Mouse (Mus musculus): Measurements from ENCODE around the gene Svep1. TPM values are rescaled to one million over a fixed set of nuclear protein-coding genes. Genes with fewer than 3 reads are reported as not detected.

The Svep1 gene
- polyA plus RNA-seq, 1 experiment from 2014 or later: 9.7 TPM

DNA sequence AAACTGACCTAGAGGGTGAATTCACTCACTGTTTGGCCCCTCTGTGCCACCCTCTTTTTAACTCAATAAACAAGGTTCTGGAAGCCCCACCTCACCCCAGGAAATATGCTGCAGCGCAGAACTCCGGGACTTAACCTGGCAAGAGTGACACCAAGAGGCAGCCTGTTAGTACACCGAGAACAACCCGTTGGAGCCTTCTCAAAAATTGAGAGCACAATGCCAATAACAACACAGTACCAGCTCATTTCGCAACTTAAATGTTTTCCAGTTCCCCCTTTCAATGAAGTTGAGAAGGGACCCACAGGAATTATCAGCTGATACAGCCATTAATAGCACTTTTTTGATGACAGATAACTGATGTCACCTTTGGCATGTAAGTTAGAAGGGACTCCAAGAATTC lies 38.3 kb downstream of the Svep1 start:
- peaks cover 7% of the 10 kb centered on the region; the same call in 1 of the 2 replicates for H3K4me1 ChIP-seq (ENCODE audit: control insufficient read depth, insufficient read depth, low read length)
- H3K4me2 ChIP-seq (replicated peaks; ENCODE audit: low read depth, low read length): no peak overlapping the region
- no peak for ATAC-seq (ENCODE audit: insufficient number of reproducible peaks, insufficient read depth, low FRiP score, low read depth)
- WGBS: 86% methylated on average over 5 of the region's 5 CpGs
- H3K27ac ChIP-seq (ENCODE audit: low read length): no peak overlapping the region
- H3K36me3 ChIP-seq (ENCODE audit: control insufficient read depth, insufficient read depth, low read length): no peaks in the 10 kb centered on the region
- H3K4me3 ChIP-seq (ENCODE audit: low read depth, low read length): no peak overlapping the region
- no peaks in the 10 kb centered on the region for H3K27me3 ChIP-seq (ENCODE audit: control insufficient read depth, insufficient read depth, low read length)
- H3K9me3 ChIP-seq (ENCODE audit: control insufficient read depth, low read depth, low read length): no peaks in the 10 kb centered on the region
- no peak overlapping the region for H3K9ac ChIP-seq (replicated peaks; ENCODE audit: low read depth, low read length)

DNA sequence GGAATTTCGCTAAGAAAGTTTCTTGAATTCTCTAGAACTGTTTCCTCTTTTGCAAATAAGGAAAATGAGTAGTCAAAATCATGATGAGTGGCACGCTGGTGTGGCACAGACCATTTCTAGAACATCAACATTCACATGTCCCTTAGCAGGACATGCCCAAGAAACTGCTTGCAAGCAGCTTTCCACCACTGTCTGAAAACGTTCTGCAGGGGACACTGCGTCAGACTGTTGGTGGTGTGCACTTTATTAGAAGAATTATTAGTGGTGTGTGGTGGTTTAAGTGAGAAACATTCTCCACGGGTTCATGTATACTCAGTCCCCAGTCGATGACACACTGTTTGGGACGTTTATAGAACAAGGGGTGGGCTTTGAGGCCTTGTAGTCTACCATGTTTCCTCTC lies 40.9 kb downstream of the Svep1 start:
- WGBS: 76% methylated on average over 7 of the region's 7 CpGs
- Histone ChIP-seq H3K4me2 (replicated peaks; ENCODE audit: low read depth, low read length) (no peak overlapping the region), H3K9ac (replicated peaks; ENCODE audit: low read depth, low read length) (no peak overlapping the region), H3K4me1 (ENCODE audit: control insufficient read depth, insufficient read depth, low read length) (peaks cover 4% of the 10 kb centered on the region; the same call in 1 of the 2 replicates), H3K27me3 (ENCODE audit: control insufficient read depth, insufficient read depth, low read length) (no peaks in the 10 kb centered on the region), H3K9me3 (ENCODE audit: control insufficient read depth, low read depth, low read length) (no peaks in the 10 kb centered on the region), H3K27ac (ENCODE audit: low read length) (no peak overlapping the region), H3K4me3 (ENCODE audit: low read depth, low read length) (no peak overlapping the region), H3K36me3 (ENCODE audit: control insufficient read depth, insufficient read depth, low read length) (no peaks in the 10 kb centered on the region)
- no peak for ATAC-seq (ENCODE audit: insufficient number of reproducible peaks, insufficient read depth, low FRiP score, low read depth)

DNA sequence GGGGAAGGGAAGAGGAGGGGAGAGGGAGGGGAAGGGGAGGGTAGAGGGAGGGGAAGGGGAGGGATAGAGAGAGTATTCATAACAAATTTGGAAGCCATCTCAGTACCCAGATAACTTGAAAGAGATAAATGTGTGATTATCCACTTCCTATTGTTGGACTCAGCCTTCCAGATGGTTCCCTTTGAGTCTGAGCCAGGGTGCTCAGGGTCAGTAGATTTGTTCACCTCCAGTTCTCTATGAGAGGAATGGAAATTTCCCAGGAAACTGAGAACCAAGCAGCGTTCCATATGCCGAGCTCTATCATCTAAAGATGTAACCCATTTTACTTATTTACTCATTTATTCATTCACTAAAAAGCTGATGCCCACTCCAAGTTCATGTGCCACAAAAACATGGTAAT lies 44.8 kb downstream of the Svep1 start:
- WGBS: 79% methylated on average over 2 of the region's 2 CpGs
- Histone ChIP-seq H3K4me3 (ENCODE audit: low read depth, low read length) (no peak overlapping the region), H3K27ac (ENCODE audit: low read length) (no peak overlapping the region), H3K36me3 (ENCODE audit: control insufficient read depth, insufficient read depth, low read length) (no peaks in the 10 kb centered on the region), H3K4me2 (replicated peaks; ENCODE audit: low read depth, low read length) (no peak overlapping the region), H3K4me1 (ENCODE audit: control insufficient read depth, insufficient read depth, low read length) (0 out of 2 replicates have a peak, but pooled peaks cover 4% of the 10 kb centered on the region), H3K9ac (replicated peaks; ENCODE audit: low read depth, low read length) (no peak overlapping the region), H3K9me3 (ENCODE audit: control insufficient read depth, low read depth, low read length) (no peaks in the 10 kb centered on the region), H3K27me3 (ENCODE audit: control insufficient read depth, insufficient read depth, low read length) (no peaks in the 10 kb centered on the region)
- no peak for ATAC-seq (ENCODE audit: insufficient number of reproducible peaks, insufficient read depth, low FRiP score, low read depth)

DNA sequence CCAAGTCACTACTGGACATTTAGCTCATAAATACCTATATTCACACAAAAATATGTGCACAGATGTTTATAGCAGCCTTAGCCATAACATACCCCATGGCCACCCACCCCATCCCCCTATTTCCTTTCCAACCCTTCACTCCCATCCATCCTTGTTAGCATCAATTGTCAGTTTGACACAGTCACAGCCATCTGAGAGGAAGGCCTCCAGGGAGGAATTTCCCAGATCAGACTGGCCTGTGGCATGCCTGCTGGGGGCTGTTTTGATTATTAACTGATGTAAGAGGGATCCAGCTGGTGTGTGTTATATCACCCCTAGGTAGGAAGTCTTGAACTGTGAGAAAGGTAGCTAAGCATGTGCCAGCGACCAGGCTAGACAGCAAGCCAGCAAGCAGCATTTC lies 47.1 kb downstream of the Svep1 start:
- WGBS: 29% methylated on average over 1 of the region's 1 CpGs
- Histone ChIP-seq H3K4me3 (ENCODE audit: low read depth, low read length) (no peak overlapping the region), H3K4me1 (ENCODE audit: control insufficient read depth, insufficient read depth, low read length) (0 out of 2 replicates have a peak, but pooled peaks cover 4% of the 10 kb centered on the region), H3K36me3 (ENCODE audit: control insufficient read depth, insufficient read depth, low read length) (no peaks in the 10 kb centered on the region), H3K9me3 (ENCODE audit: control insufficient read depth, low read depth, low read length) (no peaks in the 10 kb centered on the region), H3K4me2 (replicated peaks; ENCODE audit: low read depth, low read length) (no peak overlapping the region), H3K9ac (replicated peaks; ENCODE audit: low read depth, low read length) (no peak overlapping the region), H3K27ac (ENCODE audit: low read length) (no peak overlapping the region), H3K27me3 (ENCODE audit: control insufficient read depth, insufficient read depth, low read length) (no peaks in the 10 kb centered on the region)
- no peak for ATAC-seq (ENCODE audit: insufficient number of reproducible peaks, insufficient read depth, low FRiP score, low read depth)

DNA sequence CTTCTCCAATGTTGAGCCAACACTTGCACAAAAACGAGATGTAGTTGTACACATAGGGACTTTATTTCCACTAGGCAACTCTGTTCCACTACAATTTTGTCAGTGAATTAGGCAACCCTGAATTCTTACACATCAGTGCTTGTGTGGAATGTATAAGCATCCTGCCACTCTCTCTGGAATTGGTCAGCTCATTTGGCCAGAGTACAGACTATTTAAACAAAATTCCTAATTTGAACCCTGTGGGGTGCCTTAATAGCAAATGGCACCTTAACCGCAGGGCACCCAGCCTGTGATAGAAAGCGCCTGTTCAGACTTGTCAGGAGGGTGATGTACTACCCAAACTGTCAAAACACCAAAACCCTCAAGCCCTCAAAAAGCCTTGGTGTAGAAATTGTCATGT lies 56.4 kb downstream of the Svep1 start:
- Histone ChIP-seq H3K4me3 (ENCODE audit: low read depth, low read length) (no peak overlapping the region), H3K9me3 (ENCODE audit: control insufficient read depth, low read depth, low read length) (no peaks in the 10 kb centered on the region), H3K4me2 (replicated peaks; ENCODE audit: low read depth, low read length) (no peak overlapping the region), H3K27me3 (ENCODE audit: control insufficient read depth, insufficient read depth, low read length) (no peaks in the 10 kb centered on the region), H3K27ac (ENCODE audit: low read length) (no peak overlapping the region), H3K9ac (replicated peaks; ENCODE audit: low read depth, low read length) (no peak overlapping the region), H3K4me1 (ENCODE audit: control insufficient read depth, insufficient read depth, low read length) (0 out of 2 replicates have a peak, but pooled peaks cover 2% of the 10 kb centered on the region), H3K36me3 (ENCODE audit: control insufficient read depth, insufficient read depth, low read length) (no peaks in the 10 kb centered on the region)
- no peak for ATAC-seq (ENCODE audit: insufficient number of reproducible peaks, insufficient read depth, low FRiP score, low read depth)
- WGBS: 55% methylated on average over 3 of the region's 3 CpGs

DNA sequence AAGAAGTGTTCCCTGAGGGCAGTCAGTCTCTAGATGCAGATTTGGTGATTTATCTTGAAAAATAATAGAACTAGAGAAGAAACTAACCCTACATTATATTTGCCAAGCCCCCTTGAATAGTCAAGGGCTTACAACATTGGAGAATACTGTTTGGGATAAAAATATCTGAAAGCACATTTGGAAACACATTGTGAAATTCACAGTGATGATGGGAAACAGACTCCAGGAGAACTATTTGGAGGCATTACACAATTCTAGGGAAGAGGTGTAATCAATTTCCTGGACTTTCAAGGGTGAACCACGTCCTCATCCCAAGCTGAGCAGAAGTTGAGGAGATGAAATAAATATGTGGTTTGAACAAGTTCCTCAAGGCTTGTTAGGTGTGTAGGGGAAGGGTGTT lies 57.5 kb downstream of the Svep1 start:
- H3K9ac ChIP-seq (replicated peaks; ENCODE audit: low read depth, low read length): no peak overlapping the region
- H3K4me3 ChIP-seq (ENCODE audit: low read depth, low read length): no peak overlapping the region
- no peaks in the 10 kb centered on the region for H3K9me3 ChIP-seq (ENCODE audit: control insufficient read depth, low read depth, low read length)
- H3K27ac ChIP-seq (ENCODE audit: low read length): no peak overlapping the region
- no peaks in the 10 kb centered on the region for H3K27me3 ChIP-seq (ENCODE audit: control insufficient read depth, insufficient read depth, low read length)
- H3K36me3 ChIP-seq (ENCODE audit: control insufficient read depth, insufficient read depth, low read length): no peaks in the 10 kb centered on the region
- no peak for ATAC-seq (ENCODE audit: insufficient number of reproducible peaks, insufficient read depth, low FRiP score, low read depth)
- WGBS: 31% methylated on average over 1 of the region's 1 CpGs
- no peak overlapping the region for H3K4me2 ChIP-seq (replicated peaks; ENCODE audit: low read depth, low read length)
- 0 out of 2 replicates have a peak, but pooled peaks cover 2% of the 10 kb centered on the region for H3K4me1 ChIP-seq (ENCODE audit: control insufficient read depth, insufficient read depth, low read length)

DNA sequence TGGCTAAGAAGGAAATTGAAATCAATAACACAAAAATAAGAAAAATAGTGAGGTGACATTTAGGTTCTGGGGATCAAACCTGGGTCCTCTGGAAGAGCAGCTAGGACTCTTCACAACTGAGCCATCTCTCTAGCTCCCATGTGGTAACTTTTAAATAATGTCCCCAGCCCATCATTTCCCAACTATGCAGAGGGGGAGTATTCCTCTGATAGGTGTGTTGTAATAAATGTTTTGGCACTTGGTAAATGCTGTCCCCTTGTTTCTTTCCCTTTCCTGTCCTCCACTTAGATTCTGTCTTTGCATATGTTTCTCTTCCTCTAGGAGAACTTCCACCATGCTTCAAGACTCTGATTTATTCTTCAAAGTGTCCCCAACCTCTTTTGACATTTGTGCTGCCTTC lies 58.1 kb downstream of the Svep1 start:
- 0 out of 2 replicates have a peak, but pooled peaks cover 2% of the 10 kb centered on the region for H3K4me1 ChIP-seq (ENCODE audit: control insufficient read depth, insufficient read depth, low read length)
- no peaks in the 10 kb centered on the region for H3K27me3 ChIP-seq (ENCODE audit: control insufficient read depth, insufficient read depth, low read length)
- H3K4me3 ChIP-seq (ENCODE audit: low read depth, low read length): no peak overlapping the region
- no peak for ATAC-seq (ENCODE audit: insufficient number of reproducible peaks, insufficient read depth, low FRiP score, low read depth)
- H3K36me3 ChIP-seq (ENCODE audit: control insufficient read depth, insufficient read depth, low read length): no peaks in the 10 kb centered on the region
- no peak overlapping the region for H3K27ac ChIP-seq (ENCODE audit: low read length)
- no peaks in the 10 kb centered on the region for H3K9me3 ChIP-seq (ENCODE audit: control insufficient read depth, low read depth, low read length)
- no peak overlapping the region for H3K4me2 ChIP-seq (replicated peaks; ENCODE audit: low read depth, low read length)
- no peak overlapping the region for H3K9ac ChIP-seq (replicated peaks; ENCODE audit: low read depth, low read length)

DNA sequence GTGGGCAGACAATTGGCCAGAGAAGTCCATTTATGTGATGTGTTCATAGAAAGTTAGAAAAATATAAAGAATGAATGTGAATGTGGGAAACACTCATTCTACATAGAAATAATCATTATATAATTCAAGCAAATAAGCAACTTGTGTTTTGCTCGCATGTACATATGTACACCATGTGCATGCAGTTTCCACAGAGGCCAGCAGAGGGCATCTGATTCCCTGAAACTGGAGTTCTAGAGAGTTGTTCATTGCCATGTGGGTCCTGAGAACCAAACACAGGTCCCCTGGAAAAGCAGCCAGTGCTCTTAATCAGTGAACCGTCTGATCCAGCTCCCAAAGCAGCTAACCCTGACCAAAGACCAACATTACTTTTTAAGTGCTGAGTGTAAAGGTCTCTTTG lies 60.0 kb downstream of the Svep1 start:
- H3K27ac ChIP-seq (ENCODE audit: low read length): no peak overlapping the region
- no peak overlapping the region for H3K4me3 ChIP-seq (ENCODE audit: low read depth, low read length)
- no peaks in the 10 kb centered on the region for H3K9me3 ChIP-seq (ENCODE audit: control insufficient read depth, low read depth, low read length)
- H3K27me3 ChIP-seq (ENCODE audit: control insufficient read depth, insufficient read depth, low read length): no peaks in the 10 kb centered on the region
- 0 out of 2 replicates have a peak, but pooled peaks cover 2% of the 10 kb centered on the region for H3K4me1 ChIP-seq (ENCODE audit: control insufficient read depth, insufficient read depth, low read length)
- 89% methylated on average over 2 of the region's 2 CpGs for WGBS
- no peaks in the 10 kb centered on the region for H3K36me3 ChIP-seq (ENCODE audit: control insufficient read depth, insufficient read depth, low read length)
- ATAC-seq (ENCODE audit: insufficient number of reproducible peaks, insufficient read depth, low FRiP score, low read depth): no peak
- no peak overlapping the region for H3K9ac ChIP-seq (replicated peaks; ENCODE audit: low read depth, low read length)
- H3K4me2 ChIP-seq (replicated peaks; ENCODE audit: low read depth, low read length): no peak overlapping the region

DNA sequence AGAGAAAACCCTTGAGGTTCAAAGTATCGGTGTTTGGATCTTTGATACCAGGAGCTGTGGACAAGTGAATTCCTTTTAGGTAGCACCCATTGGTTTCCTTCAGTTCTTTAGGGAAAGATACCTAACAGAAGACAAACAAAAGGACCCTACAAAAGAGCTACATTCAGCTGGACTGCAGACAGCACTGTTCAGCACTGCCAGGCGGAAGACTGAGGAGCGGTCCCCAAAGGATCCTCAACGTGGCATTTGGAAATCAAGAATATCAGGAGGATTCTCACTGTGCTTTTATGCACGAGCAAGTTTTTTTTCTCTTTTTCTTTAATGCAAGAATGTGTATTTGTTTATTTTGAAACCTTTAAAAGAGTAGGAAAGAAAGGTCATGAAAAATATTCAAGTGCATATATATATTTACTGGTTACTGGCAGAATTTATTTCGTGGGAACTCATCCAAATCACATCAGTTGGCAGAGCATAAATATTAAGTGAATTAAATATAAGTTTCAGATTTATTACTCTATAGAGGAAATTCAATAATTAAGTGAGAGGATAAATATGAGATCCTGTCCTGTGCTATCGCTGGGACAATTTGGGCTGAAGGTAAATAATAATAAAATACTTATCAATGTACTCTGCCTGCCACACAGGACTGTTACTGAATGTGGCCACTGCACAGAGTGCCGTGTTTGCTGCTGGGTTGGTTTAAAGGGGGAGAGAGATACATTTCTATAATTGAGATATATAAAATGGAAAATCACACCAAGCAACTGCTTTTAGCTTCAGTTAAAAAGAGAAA lies 66.7 kb downstream of the Svep1 start:
- Histone ChIP-seq H3K27me3 (ENCODE audit: control insufficient read depth, insufficient read depth, low read length) (no peaks in the 10 kb centered on the region), H3K9ac (replicated peaks; ENCODE audit: low read depth, low read length) (no peak overlapping the region), H3K27ac (ENCODE audit: low read length) (no peak overlapping the region), H3K36me3 (ENCODE audit: control insufficient read depth, insufficient read depth, low read length) (no peaks in the 10 kb centered on the region; the same call in 1 of the 2 replicates), H3K4me3 (ENCODE audit: low read depth, low read length) (no peak overlapping the region), H3K4me1 (ENCODE audit: control insufficient read depth, insufficient read depth, low read length) (no peaks in the 10 kb centered on the region), H3K4me2 (replicated peaks; ENCODE audit: low read depth, low read length) (no peak overlapping the region), H3K9me3 (ENCODE audit: control insufficient read depth, low read depth, low read length) (no peaks in the 10 kb centered on the region)
- no peak for ATAC-seq (ENCODE audit: insufficient number of reproducible peaks, insufficient read depth, low FRiP score, low read depth)
- WGBS: 80% methylated on average over 8 of the region's 8 CpGs

Measured in stomach, embryonic 14.5 days (tissue).